In genomic region chr12:59039162-59039970, GRCm38 (mm10) we compare ENCODE assay signal across 8 mouse cellular contexts. TPM values are rescaled to one million over a fixed set of nuclear protein-coding genes. Genes with fewer than 3 reads are reported as not detected.
A peak's percentile ranks its signal among the peaks of the same experiment; 100 is the strongest.
DNase-seq lines count a peak whose midpoint lies in the region; ATAC-seq and TF ChIP-seq lines count a peak whose summit lies in the region.

No protein-coding gene starts in this region.

- no peaks in the 10 kb centered on the region for H3K4me1 ChIP-seq in kidney, embryonic 14.5 days (ENCODE audit: control insufficient read depth, insufficient read depth, low read length)
- peaks cover 25% of the 10 kb centered on the region for H3K4me1 ChIP-seq in G1E (ENCODE audit: insufficient read depth, low read depth, low read length)
- 0 out of 2 replicates have a peak, but pooled peaks cover 5% of the 10 kb centered on the region for H3K4me1 ChIP-seq in forebrain, embryonic 15.5 days
- H3K4me1 ChIP-seq in midbrain, embryonic 11.5 days (ENCODE audit: control insufficient read depth, insufficient read depth, low read length) = no peaks in the 10 kb centered on the region

- H3K9me3 ChIP-seq in kidney, embryonic 14.5 days (ENCODE audit: control insufficient read depth, low read length) = no peaks in the 10 kb centered on the region
- no peaks in the 10 kb centered on the region for H3K9me3 ChIP-seq in G1E (replicated peaks)
- no peaks in the 10 kb centered on the region for H3K9me3 ChIP-seq in forebrain, embryonic 15.5 days
- H3K9me3 ChIP-seq in midbrain, embryonic 11.5 days (ENCODE audit: control insufficient read depth, low read length) = no peaks in the 10 kb centered on the region

- peak overlapping the region; percentile 85; the same call in 1 of the 2 replicates for H3K27ac ChIP-seq in kidney, embryonic 14.5 days (ENCODE audit: low read depth, low read length)
- H3K27ac ChIP-seq in forebrain, embryonic 15.5 days (replicated peaks) = 0 out of 2 replicates have a peak overlapping the region, but pooled peaks have one; percentile 32
- no peak overlapping the region for H3K27ac ChIP-seq in midbrain, embryonic 11.5 days (ENCODE audit: low read depth, low read length)

- no peak overlapping the region for H3K4me3 ChIP-seq in kidney, embryonic 14.5 days (ENCODE audit: low read length)
- H3K4me3 ChIP-seq in G1E (ENCODE audit: low read depth, low read length) = peak overlapping the region; percentile 64; the same call in 1 of the 2 replicates
- no peak overlapping the region for H3K4me3 ChIP-seq in forebrain, embryonic 15.5 days
- no peak overlapping the region for H3K4me3 ChIP-seq in midbrain, embryonic 11.5 days (ENCODE audit: low read depth, low read length)

- H3K9ac ChIP-seq in kidney, embryonic 14.5 days (ENCODE audit: low read depth, low read length) = no peak overlapping the region
- no peak overlapping the region for H3K9ac ChIP-seq in forebrain, embryonic 15.5 days (replicated peaks)
- H3K9ac ChIP-seq in midbrain, embryonic 11.5 days (ENCODE audit: low read length) = no peak overlapping the region

- DNase-seq in kidney, postnatal 10 days = no peak
- DNase-seq in G1E (ENCODE audit: low spot score) = no peak
- peak; percentile 80 for DNase-seq in midbrain, embryonic 11.5 days (ENCODE audit: low spot score, missing footprints)
- DNase-seq in c-Kit-positive CD71-positive TER-119-positive erythroid progenitor cells, embryonic 14.5 days (ENCODE audit: low spot score) = no peak
- no peak for DNase-seq in kidney, adult 9 months

- no peaks in the 10 kb centered on the region for H3K27me3 ChIP-seq in kidney, embryonic 14.5 days (ENCODE audit: control insufficient read depth, insufficient read depth, low read length)
- no peaks in the 10 kb centered on the region for H3K27me3 ChIP-seq in G1E (ENCODE audit: insufficient read depth, low read length)
- no peaks in the 10 kb centered on the region for H3K27me3 ChIP-seq in forebrain, embryonic 15.5 days
- no peaks in the 10 kb centered on the region for H3K27me3 ChIP-seq in midbrain, embryonic 11.5 days (ENCODE audit: control insufficient read depth, insufficient read depth, low read length)

- TF ChIP-seq CTCF in G1E (IDR thresholded peaks at IDR 0.05; ENCODE audit: low read depth, low read length) = no peak

- H3K36me3 ChIP-seq in kidney, embryonic 14.5 days (ENCODE audit: control insufficient read depth, insufficient read depth, low read length) = peaks cover 16% of the 10 kb centered on the region
- peaks cover 21% of the 10 kb centered on the region for H3K36me3 ChIP-seq in G1E (replicated peaks)
- peaks cover 26% of the 10 kb centered on the region for H3K36me3 ChIP-seq in forebrain, embryonic 15.5 days
- H3K36me3 ChIP-seq in midbrain, embryonic 11.5 days (ENCODE audit: control insufficient read depth, insufficient read depth, low read length) = no peaks in the 10 kb centered on the region

- no peak overlapping the region for H3K4me2 ChIP-seq in kidney, embryonic 14.5 days (replicated peaks; ENCODE audit: low read depth, low read length)
- H3K4me2 ChIP-seq in forebrain, embryonic 15.5 days (replicated peaks) = 0 out of 2 replicates have a peak overlapping the region, but pooled peaks have one; percentile 11
- peak overlapping the region; percentile 35; the same call in 1 of the 2 replicates for H3K4me2 ChIP-seq in midbrain, embryonic 11.5 days

- 70% methylated on average over 10 of the region's 10 CpGs for WGBS in kidney, embryonic 14.5 days
- 72% methylated on average over 10 of the region's 10 CpGs for WGBS in forebrain, embryonic 15.5 days
- WGBS in midbrain, embryonic 11.5 days = 67% methylated on average over 10 of the region's 10 CpGs

- no peak; the same call in 1 of the 2 replicates for ATAC-seq in kidney, embryonic 14.5 days (ENCODE audit: low FRiP score, low TSS enrichment)
- no peak for ATAC-seq in G1E (ENCODE audit: extremely low read depth, insufficient number of reproducible peaks, low FRiP score, poor library complexity, severe bottlenecking)
- ATAC-seq in forebrain, embryonic 15.5 days (replicated peaks) = no peak; the same call in 1 of the 2 replicates
- peak; percentile 14; the same call in 1 of the 2 replicates for ATAC-seq in midbrain, embryonic 11.5 days (ENCODE audit: low FRiP score)
- no peak for ATAC-seq in megakaryocyte progenitor cell, adult 5-6 weeks (replicated peaks; ENCODE audit: poor library complexity)

RNA-seq across cellular contexts. Expression of gene Trappc6b, which starts 21.9 kb away (rescaled TPM):
- 64.7 and 76.5 TPM in 2 replicates for polyA plus RNA-seq in kidney, embryonic 14.5 days (2014; fragmentation: Nextera tagmentation; extraction: Ambion mirVana)
- 73.2 and 79.4 TPM in 2 replicates for total RNA-seq in G1E (2014; fragmentation: Nextera tagmentation)
- total RNA-seq in G1E (2017) = 83.6 and 101 TPM in 2 replicates
- 108 and 114 TPM in 2 replicates for polyA plus RNA-seq in G1E (2012)
- polyA plus RNA-seq in forebrain, embryonic 15.5 days (2015; fragmentation: Nextera tagmentation; extraction: Ambion mirVana) = 150 and 159 TPM in 2 replicates
- polyA plus RNA-seq in midbrain, embryonic 11.5 days (2014; fragmentation: Nextera tagmentation; extraction: Ambion mirVana) = 72.3 and 79.8 TPM in 2 replicates
- total RNA-seq in megakaryocyte progenitor cell, adult 5-6 weeks (2015) = 63.4 and 63.5 TPM in 2 replicates
- 39.9 and 57.8 TPM in 2 replicates for total RNA-seq in megakaryocyte progenitor cell, adult 5-6 weeks (2017)

RNA-seq across cellular contexts. Expression of gene Gemin2, which starts 26.2 kb away (rescaled TPM):
- polyA plus RNA-seq in kidney, embryonic 14.5 days (2014; fragmentation: Nextera tagmentation; extraction: Ambion mirVana) = 28.1 and 29.7 TPM in 2 replicates
- total RNA-seq in G1E (2014; fragmentation: Nextera tagmentation) (30.4 and 34.8 TPM in 2 replicates), G1E (2017) (31.2 and 33.2 TPM in 2 replicates)
- 4.6 and 8.0 TPM in 2 replicates for polyA plus RNA-seq in G1E (2012)
- polyA plus RNA-seq in forebrain, embryonic 15.5 days (2015; fragmentation: Nextera tagmentation; extraction: Ambion mirVana) = 15.7 TPM in 2 replicates
- polyA plus RNA-seq in midbrain, embryonic 11.5 days (2014; fragmentation: Nextera tagmentation; extraction: Ambion mirVana) = 25.4 and 25.8 TPM in 2 replicates
- 23.4 and 29.8 TPM in 2 replicates for total RNA-seq in megakaryocyte progenitor cell, adult 5-6 weeks (2015)
- total RNA-seq in megakaryocyte progenitor cell, adult 5-6 weeks (2017) = 16.4 and 20.9 TPM in 2 replicates

RNA-seq across cellular contexts. Expression of gene Pnn, which starts 27.3 kb away (rescaled TPM):
- 77.6 and 108 TPM in 2 replicates for polyA plus RNA-seq in kidney, embryonic 14.5 days (2014; fragmentation: Nextera tagmentation; extraction: Ambion mirVana)
- 165 and 172 TPM in 2 replicates for total RNA-seq in G1E (2014; fragmentation: Nextera tagmentation)
- total RNA-seq in G1E (2017) = 99.4 and 128 TPM in 2 replicates
- polyA plus RNA-seq in G1E (2012) = 79.8 and 99.9 TPM in 2 replicates
- polyA plus RNA-seq in forebrain, embryonic 15.5 days (2015; fragmentation: Nextera tagmentation; extraction: Ambion mirVana) = 82.1 and 85.9 TPM in 2 replicates
- polyA plus RNA-seq in midbrain, embryonic 11.5 days (2014; fragmentation: Nextera tagmentation; extraction: Ambion mirVana) = 97.3 and 119 TPM in 2 replicates
- 81.5 and 94.1 TPM in 2 replicates for total RNA-seq in megakaryocyte progenitor cell, adult 5-6 weeks (2015)
- total RNA-seq in megakaryocyte progenitor cell, adult 5-6 weeks (2017) = 88.4 and 137 TPM in 2 replicates

RNA-seq across cellular contexts. Expression of gene Sec23a, which starts 27.5 kb away (rescaled TPM):
- polyA plus RNA-seq in kidney, embryonic 14.5 days (2014; fragmentation: Nextera tagmentation; extraction: Ambion mirVana) = 46.5 and 82.8 TPM in 2 replicates
- 32.7 and 33.7 TPM in 2 replicates for total RNA-seq in G1E (2014; fragmentation: Nextera tagmentation)
- 28.2 and 28.3 TPM in 2 replicates for total RNA-seq in G1E (2017)
- polyA plus RNA-seq in G1E (2012) = 6.0 and 8.4 TPM in 2 replicates
- 99.4 and 102 TPM in 2 replicates for polyA plus RNA-seq in forebrain, embryonic 15.5 days (2015; fragmentation: Nextera tagmentation; extraction: Ambion mirVana)
- 90.3 and 97.4 TPM in 2 replicates for polyA plus RNA-seq in midbrain, embryonic 11.5 days (2014; fragmentation: Nextera tagmentation; extraction: Ambion mirVana)
- 19.6 and 24.0 TPM in 2 replicates for total RNA-seq in megakaryocyte progenitor cell, adult 5-6 weeks (2015)
- total RNA-seq in megakaryocyte progenitor cell, adult 5-6 weeks (2017) = 19.7 and 23.0 TPM in 2 replicates

RNA-seq across cellular contexts. Expression of gene Mia2, which starts 56.2 kb away (rescaled TPM):
- polyA plus RNA-seq in kidney, embryonic 14.5 days (2014; fragmentation: Nextera tagmentation; extraction: Ambion mirVana) = 51.1 and 70.6 TPM in 2 replicates
- 147 and 162 TPM in 2 replicates for total RNA-seq in G1E (2014; fragmentation: Nextera tagmentation)
- 135 and 151 TPM in 2 replicates for total RNA-seq in G1E (2017)
- polyA plus RNA-seq in G1E (2012) = 47.7 and 50.5 TPM in 2 replicates
- 32.3 and 37.2 TPM in 2 replicates for polyA plus RNA-seq in forebrain, embryonic 15.5 days (2015; fragmentation: Nextera tagmentation; extraction: Ambion mirVana)
- polyA plus RNA-seq in midbrain, embryonic 11.5 days (2014; fragmentation: Nextera tagmentation; extraction: Ambion mirVana) = 55.4 and 63.4 TPM in 2 replicates
- 123 and 138 TPM in 2 replicates for total RNA-seq in megakaryocyte progenitor cell, adult 5-6 weeks (2015)
- 120 and 162 TPM in 2 replicates for total RNA-seq in megakaryocyte progenitor cell, adult 5-6 weeks (2017)
